Mouse (Mus musculus) embryonic facial prominence, embryonic 14.5 days (tissue): ENCODE results near the gene H2-Ab1. TPM values are rescaled to one million over a fixed set of nuclear protein-coding genes. Genes with fewer than 3 reads are reported as not detected.
A peak's percentile ranks its signal among the peaks of the same experiment; 100 is the strongest.

Experiments
- ATAC-seq: fragments of 200-750 bp; cut with Nextera tagmentation; 2 replicates; pipeline ENCODE4 v1.8.0; 2017; ENCODE audit warnings: low read depth, moderate number of reproducible peaks, moderate TSS enrichment
- DNase-seq: peaks from one replicate; pipeline ENCODE4 v3.0.0-alpha.2; 2015; ENCODE audit warnings: low spot score
- H3K27ac ChIP-seq: fragments of 300-500 bp; sonication (generic); replicated peaks from 2 replicates; pipeline ENCODE4 v1.5.1; 2014; ENCODE audit warnings: low read depth, mild to moderate bottlenecking, low read length, moderate library complexity
- H3K27me3 ChIP-seq: fragments of 300-500 bp; sonication (generic); replicated peaks from 2 replicates; pipeline ENCODE4 v1.6.1; 2014; ENCODE audit warnings: low read length; ENCODE audit not compliant: control insufficient read depth, insufficient read depth
- H3K36me3 ChIP-seq: fragments of 300-500 bp; sonication (generic); 2 replicates; pipeline ENCODE4 v1.6.1; 2014; ENCODE audit warnings: low read length, mixed read lengths; ENCODE audit not compliant: control insufficient read depth, insufficient read depth
- H3K4me1 ChIP-seq: fragments of 300-500 bp; sonication (generic); 2 replicates; pipeline ENCODE4 v1.6.1; 2014; ENCODE audit warnings: antibody characterized with exemption, low read length; ENCODE audit not compliant: control insufficient read depth, insufficient read depth
- H3K4me2 ChIP-seq: fragments of 300-500 bp; sonication (generic); 2 replicates; pipeline ENCODE4 v1.6.1; 2014; ENCODE audit warnings: low read depth, mild to moderate bottlenecking, low read length, moderate library complexity, mixed read lengths
- H3K4me3 ChIP-seq: fragments of 300-500 bp; sonication (generic); 2 replicates; pipeline ENCODE4 v1.5.1; 2014; ENCODE audit warnings: low read depth, mild to moderate bottlenecking, low read length
- H3K9ac ChIP-seq: fragments of 300-500 bp; sonication (generic); 2 replicates; pipeline ENCODE4 v1.6.1; 2014; ENCODE audit warnings: low read depth, mild to moderate bottlenecking, low read length, moderate library complexity, mixed read lengths
- H3K9me3 ChIP-seq: fragments of 300-500 bp; sonication (generic); 2 replicates; pipeline ENCODE4 v1.6.1; 2016; ENCODE audit warnings: low read length; ENCODE audit not compliant: control insufficient read depth
- WGBS: fragments of 180-500 bp; shearing (Covaris S2); extraction: QIAGEN DNeasy Blood & Tissue Kit; methylation state at CpG from one replicate; pipeline ENCODE4 v1.1.7; 2014; 5-methylcytosine and 5-hydroxymethylcytosine counted together
- polyA plus RNA-seq: library from polyadenylated mRNA; unstranded; fragments of >200 nt; fragmentation: Nextera tagmentation; extraction: Ambion mirVana; gene quantifications from 2 replicates; pipeline ENCODE4 v1.2.1, GENCODE M21; 2014

H2-Ab1 gene
- polyA plus RNA-seq, 1 experiment from 2014 or later = 9.4 TPM

DNA sequence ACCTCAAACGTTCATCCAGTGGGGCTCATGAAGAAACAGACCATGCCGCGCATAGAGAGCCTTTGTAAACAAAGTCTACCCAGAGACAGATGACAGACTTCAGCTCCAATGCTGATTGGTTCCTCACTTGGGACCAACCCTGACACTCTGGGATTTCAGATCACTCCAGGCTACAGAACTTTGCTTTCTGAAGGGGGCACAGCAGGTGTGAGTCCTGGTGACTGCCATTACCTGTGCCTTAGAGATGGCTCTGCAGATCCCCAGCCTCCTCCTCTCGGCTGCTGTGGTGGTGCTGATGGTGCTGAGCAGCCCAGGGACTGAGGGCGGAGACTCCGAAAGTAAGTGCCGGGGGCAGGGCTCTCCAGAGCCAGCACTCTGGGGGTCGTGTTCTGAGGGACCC, 5.6 kb downstream of the H2-Ab1 start:
- Histone ChIP-seq H3K36me3 (no peaks in the 10 kb centered on the region), H3K27ac (no peak overlapping the region), H3K9me3 (no peaks in the 10 kb centered on the region), H3K9ac (peak overlapping the region; percentile 46; the same call in 1 of the 2 replicates), H3K27me3 (peaks cover 26% of the 10 kb centered on the region), H3K4me2 (peak overlapping the region; percentile 94), H3K4me1 (peaks cover 10% of the 10 kb centered on the region), H3K4me3 (peak overlapping the region; percentile 50)
- DNase-seq (peak; percentile 88), ATAC-seq (peak; percentile 88)
- 2% methylated on average over 8 of the region's 8 CpGs for WGBS

DNA sequence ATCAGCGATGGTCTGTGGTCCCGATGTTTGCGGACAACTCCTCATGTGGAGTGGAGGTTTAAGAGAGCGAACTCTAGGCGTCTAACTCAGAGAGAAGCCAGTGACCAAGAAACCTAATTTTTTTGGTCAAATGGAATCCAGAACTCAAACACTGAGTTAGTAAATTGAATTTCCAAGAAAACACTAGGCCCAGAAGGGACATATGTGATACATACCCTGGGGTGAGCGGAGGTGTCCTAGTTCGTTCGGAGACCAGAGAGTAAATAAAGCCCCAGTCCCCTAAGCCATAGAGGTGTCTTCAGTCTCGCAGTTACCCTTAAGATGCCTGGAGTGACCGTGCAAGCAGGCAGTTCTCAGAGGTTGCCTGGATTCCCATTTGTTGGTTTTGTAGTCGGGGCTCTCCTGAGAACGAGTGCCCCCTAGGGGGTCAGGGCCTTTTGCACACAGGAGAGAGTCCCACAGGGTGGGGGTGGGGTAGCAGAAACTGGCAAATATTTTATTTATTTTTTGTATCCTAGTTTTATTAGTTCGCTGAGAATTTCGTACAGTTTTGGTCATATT, 6.4 kb downstream of the H2-Ab1 start:
- 5% methylated on average over 14 of the region's 14 CpGs for WGBS
- H3K9ac ChIP-seq = peak overlapping the region; percentile 20; the same call in 1 of the 2 replicates
- H3K4me3 ChIP-seq = peak overlapping the region; percentile 50
- H3K27me3 ChIP-seq = peaks cover 26% of the 10 kb centered on the region
- H3K36me3 ChIP-seq = no peaks in the 10 kb centered on the region
- peaks cover 10% of the 10 kb centered on the region for H3K4me1 ChIP-seq
- DNase-seq (peak; percentile 19), ATAC-seq (no peak)
- no peaks in the 10 kb centered on the region for H3K9me3 ChIP-seq
- H3K27ac ChIP-seq = no peak overlapping the region
- peak overlapping the region; percentile 94 for H3K4me2 ChIP-seq

DNA sequence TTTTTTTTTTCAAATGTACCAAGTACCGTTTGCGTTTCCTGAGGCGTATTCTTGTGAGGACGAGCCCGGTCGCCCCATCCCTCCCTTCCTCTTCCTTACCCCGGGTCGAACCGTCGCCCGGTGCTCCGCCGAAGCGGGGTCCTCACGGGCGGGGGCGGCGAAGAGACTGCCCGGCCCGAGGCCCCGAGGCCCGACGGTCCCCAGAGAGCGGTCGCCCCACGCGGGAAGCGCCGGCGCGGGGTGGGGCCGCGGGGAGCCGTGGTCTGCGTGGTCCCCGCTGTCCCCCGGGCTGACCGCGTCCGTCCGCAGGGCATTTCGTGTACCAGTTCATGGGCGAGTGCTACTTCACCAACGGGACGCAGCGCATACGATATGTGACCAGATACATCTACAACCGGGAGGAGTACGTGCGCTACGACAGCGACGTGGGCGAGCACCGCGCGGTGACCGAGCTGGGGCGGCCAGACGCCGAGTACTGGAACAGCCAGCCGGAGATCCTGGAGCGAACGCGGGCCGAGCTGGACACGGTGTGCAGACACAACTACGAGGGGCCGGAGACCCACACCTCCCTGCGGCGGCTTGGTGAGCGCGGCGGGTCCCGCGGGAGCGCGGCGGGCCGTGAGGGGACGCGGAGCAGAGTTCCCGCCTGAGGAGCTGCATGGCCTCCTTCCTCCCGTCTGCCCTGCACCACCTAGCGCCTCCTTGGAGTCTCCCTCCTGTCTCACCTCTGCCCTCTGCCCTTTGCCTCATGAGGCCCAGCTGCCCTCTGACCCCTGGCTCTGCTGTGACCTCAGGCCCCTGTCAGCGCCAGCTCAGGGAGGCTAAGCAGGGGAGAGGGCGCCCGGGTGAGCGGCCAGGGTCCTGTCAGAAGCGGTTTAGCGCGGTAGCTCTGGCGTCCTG, 7.2 kb downstream of the H2-Ab1 start:
- WGBS = 1% methylated on average over 80 of the region's 93 CpGs
- peaks cover 26% of the 10 kb centered on the region for H3K27me3 ChIP-seq
- peak; percentile 17 for DNase-seq

DNA sequence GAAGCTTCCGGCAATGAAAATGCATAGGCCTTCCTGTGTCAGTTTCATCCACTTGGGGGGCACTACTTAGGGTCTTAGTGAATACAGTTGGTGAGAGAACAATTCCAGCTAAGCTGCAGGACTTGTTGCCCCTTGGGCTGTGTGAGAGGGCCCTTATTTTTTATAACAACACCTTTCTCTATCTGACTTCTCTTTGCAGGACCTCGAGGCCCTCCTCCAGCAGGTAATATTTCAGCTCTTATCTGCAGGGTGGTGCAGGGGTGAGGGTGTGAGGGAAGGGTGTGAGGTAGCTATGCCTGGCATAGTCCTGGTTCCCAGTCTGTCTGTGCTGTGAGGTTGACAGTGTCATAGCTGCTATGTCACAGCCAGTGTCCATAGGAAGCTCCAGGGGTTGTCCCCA, 10.8 kb downstream of the H2-Ab1 start:
- no peak overlapping the region for H3K27ac ChIP-seq
- ATAC-seq (no peak), DNase-seq (no peak)
- no peaks in the 10 kb centered on the region for H3K36me3 ChIP-seq
- peaks cover 7% of the 10 kb centered on the region for H3K4me1 ChIP-seq
- 86% methylated on average over 2 of the region's 2 CpGs for WGBS
- H3K4me2 ChIP-seq = no peak overlapping the region
- H3K9me3 ChIP-seq = no peaks in the 10 kb centered on the region
- no peak overlapping the region for H3K4me3 ChIP-seq
- H3K27me3 ChIP-seq = peaks cover 24% of the 10 kb centered on the region
- no peak overlapping the region for H3K9ac ChIP-seq

More for the DNA sequence above, 7.2 kb downstream of the H2-Ab1 start:
- Histone ChIP-seq H3K9me3 (no peaks in the 10 kb centered on the region), H3K36me3 (no peaks in the 10 kb centered on the region), H3K4me1 (peaks cover 10% of the 10 kb centered on the region), H3K4me2 (peak overlapping the region; percentile 94), H3K9ac (peak overlapping the region; percentile 62), H3K27ac (no peak overlapping the region), H3K4me3 (peak overlapping the region; percentile 50)
- no peak for ATAC-seq

DNA sequence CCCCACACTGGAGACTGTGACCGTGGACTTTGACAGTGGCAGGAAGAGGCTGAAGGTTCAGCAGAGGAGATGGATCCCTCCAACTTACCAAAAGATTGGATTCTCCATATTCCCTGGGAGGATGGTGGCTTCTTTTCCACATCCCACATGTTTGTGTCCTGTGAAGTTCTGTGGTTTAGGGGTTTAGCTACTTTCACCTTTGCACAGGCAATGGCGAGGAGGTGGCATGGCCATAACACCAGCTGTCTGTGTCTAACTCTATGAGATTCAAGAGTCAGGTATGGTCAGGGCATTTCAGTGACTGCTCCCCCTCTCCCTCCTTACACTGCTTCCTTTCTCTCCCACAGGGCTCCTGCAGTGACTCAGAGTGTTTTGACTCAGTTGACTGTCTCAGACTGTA, 11.3 kb downstream of the H2-Ab1 start:
- DNase-seq = no peak
- no peak overlapping the region for H3K27ac ChIP-seq
- H3K27me3 ChIP-seq = peaks cover 19% of the 10 kb centered on the region
- no peak for ATAC-seq
- no peak overlapping the region for H3K4me2 ChIP-seq
- H3K9me3 ChIP-seq = no peaks in the 10 kb centered on the region
- H3K36me3 ChIP-seq = no peaks in the 10 kb centered on the region
- H3K4me1 ChIP-seq = peaks cover 7% of the 10 kb centered on the region
- H3K9ac ChIP-seq = no peak overlapping the region
- no peak overlapping the region for H3K4me3 ChIP-seq
- 81% methylated on average over 2 of the region's 2 CpGs for WGBS

DNA sequence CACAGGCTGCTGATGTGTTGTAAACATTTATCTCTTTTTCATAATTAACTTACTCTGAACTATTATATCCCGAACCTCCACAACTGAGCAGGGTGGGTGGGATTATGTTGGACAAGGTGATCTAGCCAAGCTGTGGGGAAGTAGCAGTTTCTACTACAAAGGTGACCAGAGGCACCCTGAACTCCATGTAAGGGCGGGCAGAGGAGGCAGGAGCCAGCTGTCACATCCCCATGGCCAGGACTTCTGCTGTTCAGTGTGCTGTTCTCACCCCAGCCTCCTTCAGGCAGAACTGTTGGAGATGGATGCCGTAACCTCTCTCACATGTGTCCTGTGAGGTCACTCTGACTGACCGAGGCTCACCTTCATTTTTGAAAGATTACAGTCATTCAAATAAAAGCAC, 12.3 kb downstream of the H2-Ab1 start:
- Histone ChIP-seq H3K4me2 (no peak overlapping the region), H3K27ac (no peak overlapping the region), H3K9ac (no peak overlapping the region), H3K27me3 (peaks cover 9% of the 10 kb centered on the region), H3K4me3 (no peak overlapping the region), H3K9me3 (no peaks in the 10 kb centered on the region), H3K4me1 (peaks cover 3% of the 10 kb centered on the region; the same call in 1 of the 2 replicates), H3K36me3 (no peaks in the 10 kb centered on the region)
- WGBS = 67% methylated on average over 4 of the region's 4 CpGs
- no peak for ATAC-seq
- no peak for DNase-seq

DNA sequence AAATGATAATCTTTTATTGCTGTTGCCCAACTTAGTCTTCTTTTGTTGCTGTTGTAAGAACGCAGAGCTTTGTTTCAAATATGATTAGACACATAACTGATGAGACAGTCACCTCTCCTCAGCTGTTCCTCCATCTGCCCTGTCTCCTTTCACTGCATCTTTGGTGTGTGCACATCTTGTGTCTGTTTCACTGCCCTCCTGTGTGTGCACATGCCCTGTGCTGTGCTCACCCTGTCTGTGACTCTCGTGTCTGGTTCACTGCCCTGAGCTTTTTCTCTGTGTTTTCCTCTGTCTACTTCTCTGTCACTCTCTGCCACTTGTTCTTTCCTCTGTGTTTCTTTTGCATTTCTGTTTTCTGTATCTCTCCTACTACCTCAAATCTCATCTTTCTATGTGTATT, 12.7 kb downstream of the H2-Ab1 start:
- ATAC-seq (no peak), DNase-seq (no peak)
- Histone ChIP-seq H3K4me3 (no peak overlapping the region), H3K36me3 (no peaks in the 10 kb centered on the region), H3K9ac (no peak overlapping the region), H3K27ac (no peak overlapping the region), H3K9me3 (no peaks in the 10 kb centered on the region), H3K4me2 (no peak overlapping the region), H3K27me3 (peaks cover 5% of the 10 kb centered on the region), H3K4me1 (no peaks in the 10 kb centered on the region)
- WGBS = 82% methylated on average over 2 of the region's 2 CpGs

DNA sequence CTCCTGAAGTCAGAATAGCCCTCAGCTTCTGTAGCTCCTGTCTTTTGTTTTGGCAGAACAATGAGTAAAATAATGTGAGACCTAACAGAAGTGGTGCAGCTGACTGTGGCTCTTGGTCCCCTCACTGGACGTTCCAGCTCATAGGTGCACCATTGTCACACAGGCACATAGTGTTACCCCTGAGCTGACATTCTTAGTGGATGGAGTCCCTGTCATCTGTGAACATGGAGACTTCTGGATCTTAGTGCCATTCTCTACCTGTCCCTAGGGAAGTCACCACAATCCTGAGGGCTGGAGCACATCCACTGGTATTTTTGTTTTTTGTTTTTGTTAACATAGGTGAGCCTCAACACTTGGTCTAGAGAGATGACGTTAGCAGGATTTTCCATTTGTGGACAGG, 13.5 kb downstream of the H2-Ab1 start:
- no peaks in the 10 kb centered on the region for H3K9me3 ChIP-seq
- ATAC-seq = no peak
- no peak for DNase-seq
- H3K4me1 ChIP-seq = no peaks in the 10 kb centered on the region
- no peak overlapping the region for H3K9ac ChIP-seq
- H3K27ac ChIP-seq = no peak overlapping the region
- H3K36me3 ChIP-seq = no peaks in the 10 kb centered on the region
- H3K4me3 ChIP-seq = no peak overlapping the region
- WGBS = 76% methylated on average over 2 of the region's 2 CpGs
- no peak overlapping the region for H3K4me2 ChIP-seq
- H3K27me3 ChIP-seq = no peaks in the 10 kb centered on the region
